Mouse (Mus musculus) bone marrow macrophage, adult 2 months (primary cell): ENCODE data around the gene Tcf7.

Experiments used
- CTCF ChIP-seq: IDR thresholded peaks from 2 replicates; pipeline ENCODE4 v1.5.1; 2012; ENCODE audit warnings: low read depth, mild to moderate bottlenecking, low read length, moderate library complexity
- POLR2A ChIP-seq: IDR thresholded peaks from 2 replicates; pipeline ENCODE4 v1.6.1; 2012; ENCODE audit warnings: mild to moderate bottlenecking, low read depth, low read length, borderline replicate concordance

DNA sequence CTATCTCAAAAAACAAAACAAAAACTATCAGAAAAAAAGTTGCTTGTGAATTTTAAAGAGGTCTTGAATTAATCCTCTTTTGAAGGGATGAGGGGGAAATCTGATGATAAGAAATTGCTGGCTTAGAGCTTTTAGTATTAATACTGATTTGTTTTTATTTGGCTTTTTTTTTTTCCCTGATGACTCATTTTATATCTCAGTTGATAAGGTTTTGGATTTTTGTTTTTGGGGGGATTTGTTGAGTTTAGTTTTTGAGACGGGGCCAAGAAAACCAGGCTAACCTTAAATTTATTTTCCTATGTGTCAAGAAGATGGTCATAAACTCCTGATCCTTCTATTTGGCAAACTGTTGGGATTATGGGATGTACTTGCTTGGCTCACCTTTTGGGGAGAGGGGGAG lies 48.9 kb downstream of the Tcf7 start:
- no peak for TF ChIP-seq CTCF
- TF ChIP-seq POLR2A = no peak
